Mouse (Mus musculus) hindbrain, embryonic 14.5 days (tissue): ENCODE data around the gene Adap1. TPM values are rescaled to one million over a fixed set of nuclear protein-coding genes. Genes with fewer than 3 reads are reported as not detected.

Experiments used
- ATAC-seq: fragments of 200-750 bp; cut with Nextera tagmentation; 2 replicates; pipeline ENCODE4 v1.8.0; 2017; ENCODE audit warnings: moderate number of reproducible peaks, mild to moderate bottlenecking, moderate TSS enrichment, moderate library complexity; ENCODE audit not compliant: low FRiP score
- DNase-seq: peaks from one replicate; pipeline ENCODE4 v3.0.0-alpha.2; 2015; ENCODE audit warnings: low spot score
- H3K27ac ChIP-seq: fragments of 300-500 bp; sonication (generic); 2 replicates; pipeline ENCODE4 v1.5.1; 2014; ENCODE audit warnings: mild to moderate bottlenecking, moderate library complexity
- H3K27me3 ChIP-seq: fragments of 300-500 bp; sonication (generic); 2 replicates; pipeline ENCODE4 v1.6.1; 2014; ENCODE audit warnings: mild to moderate bottlenecking, low read length, mixed read lengths; ENCODE audit not compliant: control insufficient read depth, insufficient read depth
- H3K36me3 ChIP-seq: fragments of 300-500 bp; sonication (generic); replicated peaks from 2 replicates; pipeline ENCODE4 v1.6.1; 2014; ENCODE audit not compliant: control insufficient read depth, insufficient read depth
- H3K4me1 ChIP-seq: fragments of 300-500 bp; sonication (generic); replicated peaks from 2 replicates; pipeline ENCODE4 v1.6.1; 2014; ENCODE audit warnings: antibody characterized with exemption, low read length, mixed read lengths; ENCODE audit not compliant: control insufficient read depth, insufficient read depth
- H3K4me2 ChIP-seq: fragments of 300-500 bp; sonication (generic); replicated peaks from 2 replicates; pipeline ENCODE4 v1.6.1; 2014; ENCODE audit warnings: mild to moderate bottlenecking, moderate library complexity
- H3K4me3 ChIP-seq: fragments of 300-500 bp; sonication (generic); replicated peaks from 2 replicates; pipeline ENCODE4 v1.5.1; 2014; ENCODE audit warnings: mild to moderate bottlenecking, low read length
- H3K9ac ChIP-seq: fragments of 300-500 bp; sonication (generic); 2 replicates; pipeline ENCODE4 v1.6.1; 2014
- H3K9me3 ChIP-seq: fragments of 300-500 bp; sonication (generic); 2 replicates; pipeline ENCODE4 v1.6.1; 2016; ENCODE audit warnings: low read length; ENCODE audit not compliant: control insufficient read depth
- WGBS: fragments of 180-500 bp; shearing (Covaris S2); extraction: QIAGEN DNeasy Blood & Tissue Kit; methylation state at CpG from one replicate; pipeline ENCODE4 v1.1.7; 2014; 5-methylcytosine and 5-hydroxymethylcytosine counted together
- polyA plus RNA-seq: library from polyadenylated mRNA; unstranded; fragments of >200 nt; fragmentation: Nextera tagmentation; extraction: Ambion mirVana; gene quantifications from 2 replicates; pipeline ENCODE4 v1.2.1, GENCODE M21; 2014

Adap1 gene
- polyA plus RNA-seq, 1 experiment from 2014 or later: 78.6 TPM

DNA sequence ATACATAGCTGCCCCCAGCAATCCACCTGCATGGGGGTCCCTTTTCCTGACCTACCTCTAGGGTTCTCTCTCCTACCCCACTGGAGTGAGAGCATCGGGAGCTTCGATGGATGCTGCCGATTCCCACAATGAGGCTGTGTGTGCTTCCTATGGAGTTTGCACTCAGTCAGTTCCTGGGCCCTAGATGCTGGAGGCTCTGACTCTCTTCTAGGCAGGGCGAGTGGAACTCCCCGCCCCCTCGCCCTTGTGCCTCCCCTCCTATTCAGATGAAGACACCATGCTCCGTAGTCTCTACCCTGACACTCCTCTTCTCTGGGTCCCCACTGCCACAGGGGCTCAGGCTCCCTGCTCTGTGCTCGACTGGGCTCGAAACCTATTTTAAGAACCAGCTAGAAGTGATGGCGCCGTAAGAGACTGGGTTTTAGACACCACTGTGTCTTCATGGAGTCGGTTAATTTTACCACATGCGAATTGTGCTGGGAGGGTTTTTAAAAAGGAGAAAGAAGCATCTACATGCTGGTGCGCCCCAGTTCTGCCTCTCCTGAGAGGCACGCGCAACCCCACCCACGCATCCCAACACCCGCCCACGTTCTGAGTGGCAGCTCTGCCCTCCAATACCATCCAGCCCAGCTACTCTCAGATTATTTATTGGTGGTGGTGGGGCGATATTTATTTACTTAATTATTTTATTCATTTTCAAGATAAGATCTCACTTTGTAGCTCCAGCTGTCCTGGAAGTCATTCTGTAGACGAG lies 7.5 kb downstream of the Adap1 start:
- Histone ChIP-seq H3K4me1 (no peaks in the 10 kb centered on the region), H3K27me3 (no peaks in the 10 kb centered on the region), H3K9ac (no peak overlapping the region), H3K9me3 (no peaks in the 10 kb centered on the region), H3K36me3 (no peaks in the 10 kb centered on the region), H3K4me2 (no peak overlapping the region), H3K27ac (no peak overlapping the region), H3K4me3 (no peak overlapping the region)
- ATAC-seq (no peak), DNase-seq (no peak)
- 68% methylated on average over 21 of the region's 21 CpGs for WGBS

DNA sequence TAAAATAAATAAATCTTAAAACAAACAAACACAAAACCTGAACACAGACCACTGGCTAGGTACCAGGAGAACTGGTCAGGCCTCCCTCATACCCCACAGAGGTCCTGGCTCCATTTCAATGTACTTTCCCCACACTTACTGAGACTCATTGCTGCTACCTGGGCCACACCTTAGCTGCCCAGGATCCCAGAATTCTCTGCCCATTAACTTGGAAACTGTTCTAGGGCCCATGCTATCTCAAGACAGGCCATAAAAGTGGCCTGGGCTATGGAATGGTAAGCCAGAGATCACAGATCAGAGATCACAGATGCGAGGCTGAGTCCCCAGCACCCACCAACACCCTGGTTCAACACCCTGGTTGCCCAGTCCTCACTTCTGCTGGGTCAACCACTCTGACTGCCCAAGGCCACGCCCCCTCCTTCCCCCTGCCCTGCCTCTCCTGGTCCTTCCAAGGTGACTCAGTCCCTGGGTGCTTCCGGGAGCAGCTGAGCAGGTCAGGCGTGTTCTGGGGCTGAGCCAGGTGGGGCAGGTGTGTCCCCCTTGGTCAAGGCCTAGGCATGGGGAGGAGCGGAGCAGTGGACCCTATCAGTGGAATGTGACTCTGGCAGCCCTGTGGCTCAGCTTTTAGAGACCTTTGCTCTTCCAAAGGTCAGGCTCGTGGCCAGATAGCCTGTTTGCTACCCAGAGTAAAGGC lies 8.3 kb downstream of the Adap1 start:
- H3K27ac ChIP-seq: no peak overlapping the region
- H3K36me3 ChIP-seq: no peaks in the 10 kb centered on the region
- 81% methylated on average over 6 of the region's 6 CpGs for WGBS
- no peak overlapping the region for H3K4me3 ChIP-seq
- DNase-seq (no peak), ATAC-seq (no peak)
- no peaks in the 10 kb centered on the region for H3K27me3 ChIP-seq
- no peaks in the 10 kb centered on the region for H3K9me3 ChIP-seq
- H3K4me2 ChIP-seq: no peak overlapping the region
- no peak overlapping the region for H3K9ac ChIP-seq
- no peaks in the 10 kb centered on the region for H3K4me1 ChIP-seq

DNA sequence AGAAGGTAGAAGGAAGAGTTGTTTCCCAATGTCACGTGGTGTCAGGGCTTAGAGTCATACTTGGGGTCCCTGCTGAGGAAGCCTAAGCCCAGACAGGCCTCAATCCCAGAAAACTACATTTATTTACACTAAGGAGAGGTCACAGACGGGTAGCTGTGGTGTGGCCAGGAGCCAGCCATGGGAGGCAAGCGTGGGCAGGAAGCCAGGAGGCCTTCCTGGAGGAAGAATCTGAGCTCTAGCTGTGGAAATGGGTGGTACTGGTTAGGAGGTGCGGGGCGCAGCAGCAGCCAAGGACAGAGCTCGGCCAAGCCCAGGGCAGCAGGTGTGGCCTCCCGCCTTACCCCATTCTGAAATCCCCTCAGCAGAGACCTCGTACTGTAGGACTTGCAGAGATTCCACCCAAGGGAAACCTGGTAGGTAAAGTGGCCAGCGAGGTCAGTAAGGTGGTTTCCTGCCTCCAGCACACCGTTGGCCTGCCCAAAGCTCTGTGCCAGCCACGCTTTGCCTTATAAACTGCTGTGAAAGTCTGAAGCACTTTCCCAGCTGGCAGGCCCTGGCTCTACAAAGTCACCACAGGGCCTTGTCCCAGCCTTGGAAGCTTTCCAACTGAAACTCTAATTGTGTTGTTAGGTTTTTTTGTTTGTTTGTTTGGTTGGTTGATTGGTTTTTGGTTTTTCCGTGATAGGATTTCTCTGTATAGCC lies 10.3 kb downstream of the Adap1 start:
- 83% methylated on average over 12 of the region's 12 CpGs for WGBS
- no peak for DNase-seq
- no peaks in the 10 kb centered on the region for H3K4me1 ChIP-seq

DNA sequence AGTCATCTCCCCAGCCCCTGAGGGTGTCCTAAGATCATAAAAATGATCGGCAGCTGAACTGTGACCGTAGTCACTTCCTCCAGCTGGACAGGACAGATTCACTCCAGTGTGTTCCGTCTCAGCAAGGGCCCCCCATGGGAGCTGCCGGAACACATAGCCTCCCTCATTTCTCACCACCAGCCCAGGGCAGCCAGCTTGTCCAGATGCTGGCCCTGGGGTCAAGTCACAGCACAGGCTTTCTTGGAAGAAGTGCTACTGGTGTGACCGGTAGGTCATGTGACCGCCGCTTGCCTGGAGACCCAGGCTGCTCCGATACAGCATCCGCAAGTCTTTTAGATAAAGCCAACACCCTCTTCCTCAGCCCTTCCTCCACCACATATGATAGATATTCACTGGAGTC lies 11.9 kb downstream of the Adap1 start:
- Histone ChIP-seq H3K36me3 (no peaks in the 10 kb centered on the region), H3K4me1 (no peaks in the 10 kb centered on the region), H3K9ac (no peak overlapping the region), H3K9me3 (no peaks in the 10 kb centered on the region), H3K4me3 (no peak overlapping the region), H3K27ac (no peak overlapping the region), H3K4me2 (no peak overlapping the region), H3K27me3 (no peaks in the 10 kb centered on the region)
- WGBS: 85% methylated on average over 9 of the region's 9 CpGs
- ATAC-seq (no peak), DNase-seq (no peak)

More for the DNA sequence above, 10.3 kb downstream of the Adap1 start:
- no peaks in the 10 kb centered on the region for H3K9me3 ChIP-seq
- H3K9ac ChIP-seq: no peak overlapping the region
- no peak overlapping the region for H3K4me3 ChIP-seq
- H3K36me3 ChIP-seq: no peaks in the 10 kb centered on the region
- ATAC-seq: no peak
- H3K27me3 ChIP-seq: no peaks in the 10 kb centered on the region
- H3K4me2 ChIP-seq: no peak overlapping the region
- no peak overlapping the region for H3K27ac ChIP-seq

DNA sequence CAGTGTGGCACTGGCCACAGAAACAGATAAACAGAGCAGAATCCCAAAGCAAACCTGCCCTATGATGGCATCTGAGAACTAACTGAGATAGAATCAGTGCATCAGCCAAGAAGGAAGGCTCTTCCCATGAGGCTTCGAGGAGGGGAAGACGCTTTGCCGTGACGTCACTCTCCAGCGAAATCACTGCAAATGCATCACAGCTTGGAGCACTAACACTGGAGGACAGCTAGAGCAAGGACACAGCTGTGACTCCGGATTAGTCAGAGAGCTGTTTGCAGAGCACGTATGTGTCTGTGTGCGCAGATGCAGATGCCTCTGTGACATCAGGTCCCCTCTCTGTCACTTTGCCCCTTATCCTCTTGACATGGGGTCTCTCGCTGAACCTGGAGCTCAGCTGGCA lies 13.6 kb downstream of the Adap1 start:
- Histone ChIP-seq H3K9me3 (no peaks in the 10 kb centered on the region), H3K4me3 (no peak overlapping the region), H3K36me3 (no peaks in the 10 kb centered on the region), H3K27me3 (no peaks in the 10 kb centered on the region), H3K4me2 (no peak overlapping the region), H3K4me1 (no peaks in the 10 kb centered on the region), H3K27ac (no peak overlapping the region), H3K9ac (no peak overlapping the region)
- ATAC-seq (no peak), DNase-seq (no peak)
- WGBS: 93% methylated on average over 9 of the region's 9 CpGs

DNA sequence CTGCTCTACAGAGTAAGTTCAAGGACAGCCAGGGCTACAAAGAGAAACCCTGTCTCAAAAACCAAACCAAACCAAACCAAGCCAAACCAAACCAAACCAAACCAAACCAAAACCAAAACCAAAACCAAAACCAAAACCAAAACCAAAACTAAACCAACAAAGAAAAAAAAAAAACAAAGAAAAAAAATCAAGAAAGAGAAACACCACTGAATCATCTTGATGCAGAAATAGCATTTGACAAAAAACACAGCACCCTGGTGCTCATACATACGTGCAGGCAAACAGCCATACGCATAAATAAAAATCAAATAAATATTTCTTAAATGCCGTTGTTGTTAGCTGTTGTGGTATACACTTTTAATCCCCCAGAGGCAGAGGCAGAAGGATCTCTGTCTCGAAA lies 14.9 kb downstream of the Adap1 start:
- H3K4me2 ChIP-seq: no peak overlapping the region
- DNase-seq: no peak
- H3K36me3 ChIP-seq: no peaks in the 10 kb centered on the region
- H3K4me3 ChIP-seq: no peak overlapping the region
- WGBS: 92% methylated on average over 4 of the region's 4 CpGs
- no peak overlapping the region for H3K27ac ChIP-seq
- no peaks in the 10 kb centered on the region for H3K27me3 ChIP-seq
- H3K4me1 ChIP-seq: no peaks in the 10 kb centered on the region
- ATAC-seq: no peak
- no peak overlapping the region for H3K9ac ChIP-seq
- H3K9me3 ChIP-seq: no peaks in the 10 kb centered on the region

DNA sequence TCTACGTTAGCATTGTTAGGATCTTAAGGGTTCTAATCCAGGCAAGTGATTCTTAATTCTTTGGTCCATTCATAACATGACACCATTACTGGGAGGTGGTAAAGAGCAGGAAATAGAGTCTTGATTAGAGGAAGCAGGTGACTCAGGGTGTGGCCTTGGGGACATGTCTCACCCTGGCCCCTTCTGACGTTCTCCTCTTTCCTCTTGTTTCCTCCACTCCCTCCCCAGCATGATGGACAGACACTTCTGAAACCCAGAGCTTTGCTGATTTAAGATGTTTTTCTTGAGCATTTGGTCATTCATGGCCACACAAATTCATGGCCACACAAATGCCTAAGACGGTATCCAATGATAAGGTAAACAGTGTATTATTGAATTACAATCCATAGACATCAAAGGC lies 15.5 kb downstream of the Adap1 start:
- Histone ChIP-seq H3K27me3 (no peaks in the 10 kb centered on the region), H3K9me3 (no peaks in the 10 kb centered on the region), H3K4me1 (no peaks in the 10 kb centered on the region), H3K4me3 (no peak overlapping the region), H3K9ac (no peak overlapping the region), H3K4me2 (no peak overlapping the region), H3K36me3 (no peaks in the 10 kb centered on the region), H3K27ac (no peak overlapping the region)
- ATAC-seq (no peak), DNase-seq (no peak)
- 96% methylated on average over 3 of the region's 3 CpGs for WGBS

DNA sequence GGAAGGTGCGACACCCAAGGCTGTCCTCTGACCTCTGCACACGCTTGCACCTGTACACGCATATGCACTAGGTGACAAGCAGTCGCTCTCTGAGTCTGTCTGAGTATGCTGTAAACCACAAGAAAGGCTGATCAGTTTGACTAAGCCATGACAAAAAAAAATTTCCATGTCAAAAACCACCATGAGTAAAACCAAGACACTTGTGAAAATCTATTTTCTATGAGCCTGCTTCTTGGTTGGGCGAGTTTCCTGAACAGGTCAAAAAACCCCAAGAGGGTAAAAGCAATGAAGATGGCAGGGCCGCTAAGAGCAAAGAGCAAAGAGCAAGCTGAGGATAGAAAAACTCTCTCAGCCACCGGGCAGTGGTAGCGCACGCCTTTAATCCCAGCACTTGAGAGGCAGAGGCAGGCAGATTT lies 21.8 kb downstream of the Adap1 start:
- no peak for DNase-seq
- 90% methylated on average over 9 of the region's 9 CpGs for WGBS
- H3K4me3 ChIP-seq: no peak overlapping the region
- H3K36me3 ChIP-seq: no peaks in the 10 kb centered on the region; the same call in 1 of the 2 replicates
- no peak for ATAC-seq
- no peaks in the 10 kb centered on the region for H3K9me3 ChIP-seq
- no peaks in the 10 kb centered on the region for H3K4me1 ChIP-seq
- H3K27ac ChIP-seq: no peak overlapping the region
- H3K4me2 ChIP-seq: no peak overlapping the region
- H3K9ac ChIP-seq: no peak overlapping the region
- no peaks in the 10 kb centered on the region for H3K27me3 ChIP-seq

DNA sequence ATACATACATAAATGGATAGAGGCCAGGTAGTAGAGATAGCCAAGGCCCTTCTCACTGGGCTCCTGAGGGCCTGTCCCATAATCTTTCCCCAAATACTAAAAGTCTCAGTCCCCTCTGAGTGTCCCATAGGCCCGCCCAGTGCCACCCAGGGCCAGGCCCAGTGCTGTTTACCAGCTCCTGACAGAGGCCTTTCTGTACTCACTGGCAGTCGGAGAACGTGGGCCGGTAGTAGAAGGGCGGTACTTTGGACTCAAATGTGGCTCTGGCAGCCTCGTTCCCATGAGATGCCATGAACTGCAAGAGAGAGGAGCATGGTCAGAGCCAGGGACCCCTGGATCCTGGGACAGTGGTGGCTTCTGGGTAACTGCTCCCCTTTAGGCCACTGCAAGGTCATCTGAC lies 23.3 kb downstream of the Adap1 start:
- Histone ChIP-seq H3K4me2 (no peak overlapping the region), H3K4me3 (no peak overlapping the region), H3K27me3 (no peaks in the 10 kb centered on the region), H3K9ac (no peak overlapping the region), H3K36me3 (no peaks in the 10 kb centered on the region; the same call in 1 of the 2 replicates), H3K9me3 (no peaks in the 10 kb centered on the region), H3K4me1 (no peaks in the 10 kb centered on the region), H3K27ac (no peak overlapping the region)
- no peak for DNase-seq
- 90% methylated on average over 6 of the region's 6 CpGs for WGBS
- ATAC-seq: no peak
